In the genomic region with DNA sequence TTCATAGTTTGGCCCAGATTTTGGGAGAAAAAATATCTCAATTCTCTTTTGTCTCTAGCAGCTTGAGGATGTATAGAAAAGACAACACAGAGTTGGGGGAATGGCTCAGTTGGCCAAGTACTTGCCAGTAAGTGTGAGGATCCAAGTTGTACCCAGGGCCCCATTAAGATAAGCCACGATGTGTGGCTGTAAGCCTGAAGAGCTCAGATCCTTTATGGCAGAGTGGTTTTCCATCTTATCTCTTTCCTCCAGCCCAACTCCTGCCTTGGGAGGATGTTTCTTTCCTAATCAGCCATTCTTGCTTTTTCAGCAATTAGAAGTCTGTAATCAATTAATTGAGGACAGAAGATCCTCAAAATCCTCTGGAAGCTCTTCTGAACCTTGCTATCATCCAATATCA, we compare ENCODE assay signal across 14 mouse cellular contexts.
A peak's percentile ranks its signal among the peaks of the same experiment; 100 is the strongest.
DNase-seq lines count a peak whose midpoint lies in the region; ATAC-seq and TF ChIP-seq lines count a peak whose summit lies in the region.
"Had no signal": no experiment of that assay in that cellular context is flagged by ENCODE, and none has a peak within 500 bp of the region (broad histone marks: within the 10 kb centered on the region; RNA-seq: fewer than 3 reads in every experiment).

No protein-coding gene starts in this region.

- no peaks in the 10 kb centered on the region for H3K27me3 ChIP-seq in MEL (ENCODE audit: control insufficient read depth in 1 of 2, insufficient read depth in 2 of 2, low read length in 2 of 2)
- H3K27me3 ChIP-seq in liver, embryonic 12.5 days (replicated peaks) = no peaks in the 10 kb centered on the region
- no peaks in the 10 kb centered on the region for H3K27me3 ChIP-seq in liver, embryonic 14.5 days (ENCODE audit: control insufficient read depth, insufficient read depth, low read length)
- H3K27me3 ChIP-seq: embryonic facial prominence, embryonic 12.5 days; forebrain, embryonic 13.5 days; forebrain, embryonic 15.5 days had no signal

- no peaks in the 10 kb centered on the region for H3K79me2 ChIP-seq in MEL (ENCODE audit: control insufficient read depth, insufficient read depth, low read length, poor library complexity)

- no peaks in the 10 kb centered on the region for H3K36me3 ChIP-seq in MEL (ENCODE audit: control insufficient read depth in 1 of 2, insufficient read depth in 2 of 2, low read length in 2 of 2)
- H3K36me3 ChIP-seq in liver, embryonic 12.5 days = no peaks in the 10 kb centered on the region
- no peaks in the 10 kb centered on the region for H3K36me3 ChIP-seq in liver, embryonic 14.5 days (replicated peaks; ENCODE audit: control insufficient read depth, insufficient read depth, low read depth)
- H3K36me3 ChIP-seq: embryonic facial prominence, embryonic 10.5 days; embryonic facial prominence, embryonic 12.5 days; forebrain, embryonic 15.5 days had no signal

- H3K4me2 ChIP-seq in liver, embryonic 12.5 days = 0 out of 2 replicates have a peak overlapping the region, but pooled peaks have one; percentile 18
- H3K4me2 ChIP-seq in liver, embryonic 14.5 days (ENCODE audit: low read depth) = no peak overlapping the region
- H3K4me2 ChIP-seq: embryonic facial prominence, embryonic 12.5 days; forebrain, embryonic 13.5 days; forebrain, embryonic 15.5 days had no signal

- H3K4me1 ChIP-seq in MEL (ENCODE audit: control insufficient read depth in 1 of 2, insufficient read depth in 2 of 2, low read length in 2 of 2) = no peaks in the 10 kb centered on the region
- no peaks in the 10 kb centered on the region for H3K4me1 ChIP-seq in liver, embryonic 12.5 days
- H3K4me1 ChIP-seq in liver, embryonic 14.5 days (replicated peaks; ENCODE audit: control insufficient read depth in 2 of 2, insufficient read depth in 2 of 2, low read length in 1 of 2) = peaks cover 0 to 5% of the 10 kb centered on the region in 2 experiments; a peak in 2 of 4 replicates
- H3K4me1 ChIP-seq: embryonic facial prominence, embryonic 10.5 days; embryonic facial prominence, embryonic 12.5 days; forebrain, embryonic 13.5 days; forebrain, embryonic 15.5 days had no signal

- intact Hi-C loops in left cerebral cortex, postnatal 36 days (cut with DNase I) = loop anchor here (2.0 to 10.0 kb wide), 2 partner anchors 404 to 526 kb away; no protein-coding TSS in a partner anchor

- no peak for TF ChIP-seq RAD21 in MEL (IDR thresholded peaks at IDR 0.05; ENCODE audit: low read depth, low read length)

- no peak for TF ChIP-seq CTCF in MEL (IDR thresholded peaks at IDR 0.05 in 2 of 3, conservative IDR thresholded peaks at IDR 0.05 in 1 of 3; ENCODE audit: control insufficient read depth in 1 of 3, insufficient read depth in 1 of 3, low read depth in 2 of 3, low read length in 3 of 3, poor library complexity in 1 of 3, severe bottlenecking in 1 of 3)
- TF ChIP-seq CTCF in liver, embryonic 14.5 days (IDR thresholded peaks at IDR 0.05; ENCODE audit: low read depth) = no peak

- no peaks in the 10 kb centered on the region for H3K9me3 ChIP-seq in MEL (replicated peaks; ENCODE audit: insufficient read depth, low read length)
- H3K9me3 ChIP-seq in liver, embryonic 12.5 days (replicated peaks) = no peaks in the 10 kb centered on the region
- no peaks in the 10 kb centered on the region for H3K9me3 ChIP-seq in liver, embryonic 14.5 days (ENCODE audit: control insufficient read depth, low read length)
- H3K9me3 ChIP-seq: embryonic facial prominence, embryonic 10.5 days; embryonic facial prominence, embryonic 12.5 days; forebrain, embryonic 13.5 days; forebrain, embryonic 15.5 days had no signal

- no peak overlapping the region for H3K27ac ChIP-seq in MEL (ENCODE audit: control insufficient read depth, low read depth, low read length)
- peak overlapping the region; percentile 54; the same call in 1 of the 2 replicates for H3K27ac ChIP-seq in liver, embryonic 12.5 days
- no peak overlapping the region for H3K27ac ChIP-seq in liver, embryonic 14.5 days
- H3K27ac ChIP-seq: embryonic facial prominence, embryonic 10.5 days; embryonic facial prominence, embryonic 12.5 days; forebrain, embryonic 13.5 days; forebrain, embryonic 15.5 days had no signal

- DNase-seq in MEL (ENCODE audit: low read depth, low spot score) (peak; percentile 1), MEL-GATA-1-ER (ENCODE audit: extremely low read depth, low read depth) (peak; percentile 15)
- DNase-seq in liver, embryonic 14.5 days (ENCODE audit: low read depth in 3 of 3, low spot score in 3 of 3) = peak in 1 of 3 experiments; percentile 4
- no peak for DNase-seq in ovary, postnatal 14 days (ENCODE audit: low spot score)
- DNase-seq in embryo, embryonic 10 days (ENCODE audit: low spot score) = no peak
- DNase-seq in left cerebral cortex, postnatal 36 days (ENCODE audit: low spot score in 2 of 2) = no peak
- DNase-seq: adrenal gland, postnatal 36 days; cerebellum, adult 11-12 months had no signal

- TF ChIP-seq POLR2A in MEL (IDR thresholded peaks at IDR 0.05; ENCODE audit: control insufficient read depth in 1 of 2, insufficient read depth in 1 of 2, low read depth in 1 of 2, low read length in 2 of 2, poor library complexity in 1 of 2) = no peak

- ATAC-seq in liver, embryonic 12.5 days = peak; percentile 78
- peak; percentile 58; the same call in 1 of the 2 replicates for ATAC-seq in liver, embryonic 14.5 days (ENCODE audit: insufficient read depth)
- ATAC-seq: forebrain, embryonic 13.5 days; forebrain, embryonic 15.5 days; forebrain, postnatal 0 days had no signal

- 23% methylated on average over 1 of the region's 1 CpGs for WGBS in liver, embryonic 12.5 days (ENCODE audit: insufficient replicate concordance)
- 17% methylated on average over 1 of the region's 1 CpGs for WGBS in liver, embryonic 14.5 days (ENCODE audit: insufficient replicate concordance)

- H3K9ac ChIP-seq in MEL (ENCODE audit: control insufficient read depth, low read depth, low read length, poor library complexity, severe bottlenecking) = no peak overlapping the region
- no peak overlapping the region for H3K9ac ChIP-seq in liver, embryonic 12.5 days
- H3K9ac ChIP-seq in liver, embryonic 14.5 days (replicated peaks) = no peak overlapping the region
- H3K9ac ChIP-seq: embryonic facial prominence, embryonic 12.5 days; forebrain, embryonic 13.5 days; forebrain, embryonic 15.5 days; forebrain, postnatal 0 days had no signal

- H3K4me3 ChIP-seq in MEL (ENCODE audit: control insufficient read depth in 1 of 2, insufficient read depth in 1 of 2, low read depth in 2 of 2, low read length in 2 of 2) = no peak overlapping the region
- H3K4me3 ChIP-seq in liver, embryonic 12.5 days = no peak overlapping the region
- no peak overlapping the region for H3K4me3 ChIP-seq in liver, embryonic 14.5 days (ENCODE audit: insufficient read depth in 1 of 2, low read depth in 2 of 2, low read length in 2 of 2)
- H3K4me3 ChIP-seq: embryonic facial prominence, embryonic 10.5 days; embryonic facial prominence, embryonic 12.5 days; forebrain, embryonic 13.5 days; forebrain, embryonic 15.5 days had no signal

- TF ChIP-seq EP300 in MEL (IDR thresholded peaks at IDR 0.05; ENCODE audit: low read depth in 1 of 2, low read length in 2 of 2) = no peak
- no peak for TF ChIP-seq EP300 in liver, embryonic 14.5 days (IDR thresholded peaks at IDR 0.05; ENCODE audit: low read depth)

TF ChIP-seq in MEL, 35 proteins besides CTCF, POLR2A, EP300 and RAD21:
- TF ChIP-seq HCFC1 (IDR thresholded peaks at IDR 0.05; ENCODE audit: low read depth, low read length) (no peak), TAL1 (IDR thresholded peaks at IDR 0.05; ENCODE audit: low read length) (no peak), ZNF384 (IDR thresholded peaks at IDR 0.05; ENCODE audit: low read depth, low read length) (no peak), E2F4 (IDR thresholded peaks at IDR 0.05; ENCODE audit: borderline replicate concordance, low read depth, low read length) (no peak), MXI1 (IDR thresholded peaks at IDR 0.05; ENCODE audit: low read depth, low read length) (no peak), SIN3A (IDR thresholded peaks at IDR 0.05; ENCODE audit: low read length) (no peak), BHLHE40 (IDR thresholded peaks at IDR 0.05; ENCODE audit: borderline replicate concordance, low read depth, low read length) (no peak), NRF1 (IDR thresholded peaks at IDR 0.05; ENCODE audit: insufficient read depth, low read depth, low read length, poor library complexity, severe bottlenecking) (no peak), NELFE (IDR thresholded peaks at IDR 0.05; ENCODE audit: low read depth, low read length) (no peak), POLR2AphosphoS5 (IDR thresholded peaks at IDR 0.05; ENCODE audit: borderline replicate concordance, low read depth, low read length) (no peak), ETS1 (IDR thresholded peaks at IDR 0.05; ENCODE audit: low read depth, low read length) (no peak), ZC3H11A (IDR thresholded peaks at IDR 0.05; ENCODE audit: low read depth, low read length) (no peak), RCOR1 (IDR thresholded peaks at IDR 0.05; ENCODE audit: low read depth, low read length) (no peak)

Comparison
In these comparisons a context has a peak if more than half of its experiments do, and no peak if none do; other contexts are left out.
1. DNase-seq: peak in MEL (single experiment) and MEL-GATA-1-ER (single experiment); none in ovary, postnatal 14 days (single experiment), embryo, embryonic 10 days (single experiment) and left cerebral cortex, postnatal 36 days (0 of 2).